Mouse (Mus musculus) erythroid progenitor cell, adult 5-6 weeks (primary cell): Measurements from ENCODE around the gene Foxo1. TPM values are rescaled to one million over a fixed set of nuclear protein-coding genes. Genes with fewer than 3 reads are reported as not detected.

Source experiments
- ATAC-seq: replicated peaks from 2 replicates; pipeline ENCODE4 v1.8.0; 2016; ENCODE audit warnings: moderate number of reproducible peaks, mild to moderate bottlenecking, moderate TSS enrichment, inconsistent platforms; ENCODE audit not compliant: poor library complexity, low FRiP score, severe bottlenecking
- total RNA-seq, 2 experiments: library from RNA; stranded (forward) in 1 of 2; stranded (reverse) in 1 of 2; fragments of 150-400 nt in 1 of 2; fragments of 186-747, 209-891 nt in 1 of 2; gene quantifications; 2 replicates each; pipeline versions ENCODE4 v1.2.3 to v1.2.4; 2015 to 2017; ENCODE audit warnings: low replicate concordance in 2 of 2

The Foxo1 gene
- total RNA-seq, 2 experiments from 2014 or later, result 0.91 to 11.3 TPM

- ATAC-seq, result no peak
Observed at GRCm38 (mm10) chr3:52347980-52348622, 80.0 kb downstream of the Foxo1 start.

- ATAC-seq, result no peak
Observed at GRCm38 (mm10) chr3:52350636-52351035, 82.5 kb downstream of the Foxo1 start.

- no peak for ATAC-seq
Observed at GRCm38 (mm10) chr3:52351901-52352300, 83.8 kb downstream of the Foxo1 start.

- no peak for ATAC-seq
Observed at GRCm38 (mm10) chr3:52354203-52354602, 86.1 kb downstream of the Foxo1 start.

- ATAC-seq, result no peak
Observed at GRCm38 (mm10) chr3:52357265-52357953, 89.3 kb downstream of the Foxo1 start.

- ATAC-seq, result no peak
Observed at GRCm38 (mm10) chr3:52364576-52364975, 96.4 kb downstream of the Foxo1 start.

- ATAC-seq, result no peak
Observed at GRCm38 (mm10) chr3:52369204-52369603, 101.1 kb downstream of the Foxo1 start.

GRCm38 (mm10) chr3:52369881-52370428, 101.8 kb downstream of the Foxo1 start:
- ATAC-seq, result no peak

- ATAC-seq, result no peak
Observed at GRCm38 (mm10) chr3:52376974-52377373, 108.8 kb downstream of the Foxo1 start.

- no peak for ATAC-seq
Observed at GRCm38 (mm10) chr3:52383351-52383750, 115.2 kb downstream of the Foxo1 start.

- ATAC-seq, result no peak
Observed at GRCm38 (mm10) chr3:52386343-52386742, 118.2 kb downstream of the Foxo1 start.

- ATAC-seq, result no peak
Observed at GRCm38 (mm10) chr3:52390321-52390720, 122.2 kb downstream of the Foxo1 start.

- ATAC-seq, result no peak
Observed at GRCm38 (mm10) chr3:52390766-52391665, 122.9 kb downstream of the Foxo1 start.

GRCm38 (mm10) chr3:52391897-52392296, 123.8 kb downstream of the Foxo1 start:
- ATAC-seq, result no peak

- ATAC-seq, result no peak
Observed at GRCm38 (mm10) chr3:52392521-52392920, 124.4 kb downstream of the Foxo1 start.

- ATAC-seq, result no peak
Observed at GRCm38 (mm10) chr3:52393171-52393570, 125.0 kb downstream of the Foxo1 start.

GRCm38 (mm10) chr3:52396121-52396731, 128.1 kb downstream of the Foxo1 start:
- ATAC-seq, result no peak

- ATAC-seq, result no peak
Observed at GRCm38 (mm10) chr3:52396951-52397615, 128.9 kb downstream of the Foxo1 start.

- ATAC-seq, result no peak
Observed at GRCm38 (mm10) chr3:52397961-52398360, 129.8 kb downstream of the Foxo1 start.
